Mouse (Mus musculus) megakaryocyte, adult 5-6 weeks (primary cell): ENCODE data around the gene Hist1h2ai. TPM values are rescaled to one million over a fixed set of nuclear protein-coding genes. Genes with fewer than 3 reads are reported as not detected.

Experiments
- ATAC-seq: 2 replicates; pipeline ENCODE4 v1.8.0; 2016; ENCODE audit warnings: mild to moderate bottlenecking, inconsistent platforms; ENCODE audit not compliant: poor library complexity, severe bottlenecking
- total RNA-seq, 2 experiments: library from RNA; stranded (forward) in 1 of 2; stranded (reverse) in 1 of 2; fragments of 153-499, 151-499 nt in 1 of 2; fragments of 221-1000, 200-1000 nt in 1 of 2; gene quantifications; 2 replicates each; pipeline versions ENCODE4 v1.2.3 to v1.2.4; 2015 to 2017

The Hist1h2ai gene
- total RNA-seq, 2 experiments from 2014 or later = 7.6 to 3,924 TPM

- no peak for ATAC-seq
Measured at GRCm38 (mm10) chr13:21722993-21723836, 7.0 kb downstream of the Hist1h2ai start.

GRCm38 (mm10) chr13:21727948-21728572 is 11.8 kb downstream of the Hist1h2ai start:
- no peak for ATAC-seq

- ATAC-seq = no peak
Measured at GRCm38 (mm10) chr13:21729544-21729943, 13.3 kb downstream of the Hist1h2ai start.

GRCm38 (mm10) chr13:21733466-21733865 is 17.2 kb downstream of the Hist1h2ai start:
- ATAC-seq = no peak

- ATAC-seq = peak; percentile 73
Measured at GRCm38 (mm10) chr13:21734010-21734905, 18.0 kb downstream of the Hist1h2ai start.

GRCm38 (mm10) chr13:21734906-21735767 is 18.9 kb downstream of the Hist1h2ai start, which contains the start of gene Hist1h4j:
Gene Hist1h4j (plus strand): TSS chr13:21735064.
- peak; percentile 87 for ATAC-seq

GRCm38 (mm10) chr13:21745006-21745405 is 28.8 kb downstream of the Hist1h2ai start:
- no peak for ATAC-seq

- ATAC-seq = no peak
Measured at GRCm38 (mm10) chr13:21749387-21750158, 33.4 kb downstream of the Hist1h2ai start.

- peak; percentile 73 for ATAC-seq
Measured at GRCm38 (mm10) chr13:21750159-21751017, 34.2 kb downstream of the Hist1h2ai start, which contains the start of gene Hist1h4k. Gene Hist1h4k (minus strand): TSS chr13:21750505.

GRCm38 (mm10) chr13:21751417-21751816 is 35.2 kb downstream of the Hist1h2ai start:
- ATAC-seq = no peak

GRCm38 (mm10) chr13:21751827-21752226 is 35.6 kb downstream of the Hist1h2ai start:
- ATAC-seq = no peak

- no peak for ATAC-seq
Measured at GRCm38 (mm10) chr13:21752356-21752755, 36.1 kb downstream of the Hist1h2ai start.

GRCm38 (mm10) chr13:21753051-21753523 is 36.9 kb downstream of the Hist1h2ai start:
- 0 out of 2 replicates have a peak, but pooled peaks have one; percentile 16 for ATAC-seq

- ATAC-seq = peak; percentile 81
Measured at GRCm38 (mm10) chr13:21753524-21754285, 37.5 kb downstream of the Hist1h2ai start, which contains the start of the genes Hist1h2ak and Hist1h2bn. Gene Hist1h2ak (minus strand): TSS chr13:21753827. Gene Hist1h2bn (plus strand): TSS chr13:21754123.

- ATAC-seq = 0 out of 2 replicates have a peak, but pooled peaks have one; percentile 11
Measured at GRCm38 (mm10) chr13:21754294-21755001, 38.2 kb downstream of the Hist1h2ai start.

GRCm38 (mm10) chr13:21755707-21756106 is 39.5 kb downstream of the Hist1h2ai start:
- no peak for ATAC-seq
